Mouse (Mus musculus) ES-Bruce4 (cell line): Measurements from ENCODE around the gene Ccdc28b. TPM values are rescaled to one million over a fixed set of nuclear protein-coding genes. Genes with fewer than 3 reads are reported as not detected.

ENCODE experiments used
- H3K27ac ChIP-seq: 2 replicates; pipeline ENCODE4 v1.5.1; 2012; ENCODE audit warnings: low read length, inconsistent platforms; ENCODE audit not compliant: insufficient read depth
- H3K27me3 ChIP-seq: 2 replicates; pipeline ENCODE4 v1.6.1; 2012; ENCODE audit warnings: mild to moderate bottlenecking, low read length, inconsistent platforms; ENCODE audit not compliant: control insufficient read depth, poor library complexity, insufficient read depth, severe bottlenecking
- H3K36me3 ChIP-seq: 2 replicates; pipeline ENCODE4 v1.6.1; 2012; ENCODE audit warnings: inconsistent platforms, mild to moderate bottlenecking, low read length, moderate library complexity; ENCODE audit not compliant: control insufficient read depth, poor library complexity, insufficient read depth, severe bottlenecking
- H3K4me1 ChIP-seq: one replicate; pipeline ENCODE4 v1.8.1; 2011; ENCODE audit warnings: low read length; ENCODE audit not compliant: control insufficient read depth, insufficient read depth
- H3K4me3 ChIP-seq: 2 replicates; pipeline ENCODE4 v1.5.1; 2011; ENCODE audit warnings: low read depth, mild to moderate bottlenecking, low read length
- H3K9ac ChIP-seq: 2 replicates; pipeline ENCODE4 v1.6.1; 2012; ENCODE audit warnings: low read depth, mild to moderate bottlenecking, inconsistent platforms; ENCODE audit not compliant: poor library complexity, severe bottlenecking
- H3K9me3 ChIP-seq: replicated peaks from 2 replicates; pipeline ENCODE4 v1.6.1; 2012; ENCODE audit warnings: mild to moderate bottlenecking, low read length, inconsistent platforms; ENCODE audit not compliant: control insufficient read depth, poor library complexity, insufficient read depth, severe bottlenecking
- CTCF ChIP-seq: IDR thresholded peaks from one replicate; pipeline ENCODE4 v1.8.1; 2011; ENCODE audit warnings: low read depth, low read length
- EP300 ChIP-seq: IDR thresholded peaks from 2 replicates; pipeline ENCODE4 v1.6.1; 2011; ENCODE audit warnings: low read depth, low read length; ENCODE audit not compliant: insufficient read depth
- POLR2A ChIP-seq: IDR thresholded peaks from one replicate; pipeline ENCODE4 v1.8.1; 2011; ENCODE audit warnings: low read length; ENCODE audit not compliant: insufficient read depth
- polyA plus RNA-seq: library from polyadenylated mRNA; stranded (reverse); fragments of >200 nt; gene quantifications from 2 replicates; pipeline ENCODE4 v1.2.4, GENCODE M21; 2011; ENCODE audit warnings: low read depth; ENCODE audit not compliant: missing spikeins, insufficient read depth, insufficient read length

The Ccdc28b gene
- polyA plus RNA-seq, 1 experiment = 8.7 TPM

DNA sequence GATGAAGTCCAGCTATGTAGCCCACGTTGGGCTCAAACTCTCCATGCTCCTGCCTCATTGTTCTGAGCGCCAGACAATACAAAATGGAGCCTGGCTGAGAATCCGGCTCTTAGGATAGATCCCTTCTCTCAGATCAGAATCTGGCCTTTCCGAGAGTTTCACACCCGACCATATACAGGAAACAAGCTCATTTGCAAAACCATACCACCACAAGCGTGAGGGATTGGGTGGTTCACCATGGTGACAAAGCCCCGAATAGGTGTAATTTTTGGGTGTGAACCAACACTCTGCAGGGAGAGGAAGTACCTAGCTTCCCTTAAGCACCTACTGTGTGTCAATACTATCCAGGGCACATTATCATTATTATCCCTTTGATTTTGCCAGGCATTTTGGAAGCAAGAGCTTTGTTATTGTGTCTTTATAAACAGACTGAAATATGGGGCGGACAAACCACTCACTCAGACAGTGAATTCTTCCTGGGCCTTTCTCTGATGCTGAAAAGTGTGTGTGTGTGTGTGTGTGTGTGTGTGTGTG, 52.1 kb downstream of the Ccdc28b start:
- Histone ChIP-seq H3K9ac (no peak overlapping the region), H3K4me1 (peaks cover 2% of the 10 kb centered on the region), H3K36me3 (no peaks in the 10 kb centered on the region), H3K4me3 (no peak overlapping the region), H3K9me3 (no peaks in the 10 kb centered on the region), H3K27me3 (no peaks in the 10 kb centered on the region), H3K27ac (no peak overlapping the region)
- TF ChIP-seq EP300 (no peak), POLR2A (no peak), CTCF (no peak)

DNA sequence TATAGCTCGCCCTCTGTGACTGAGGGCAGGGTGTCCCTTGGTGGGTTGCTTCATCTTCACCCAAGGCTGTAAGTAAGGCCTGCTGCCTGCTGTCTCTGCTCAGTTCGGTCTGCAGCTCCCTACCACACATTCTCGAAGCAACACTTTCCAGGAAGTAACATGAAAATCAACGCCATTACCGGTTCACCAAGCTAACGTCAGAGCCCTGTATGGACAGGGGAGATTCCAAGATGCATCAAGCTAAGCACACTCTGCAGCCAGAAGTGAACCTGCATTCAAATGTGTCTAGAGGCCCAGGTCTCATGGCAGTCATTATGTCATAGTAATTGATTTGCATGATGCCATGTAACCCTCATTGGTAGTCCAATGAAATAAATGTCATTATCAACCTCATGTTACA, 53.7 kb downstream of the Ccdc28b start:
- no peak for TF ChIP-seq CTCF
- no peak for TF ChIP-seq EP300
- TF ChIP-seq POLR2A = no peak
- H3K4me3 ChIP-seq = no peak overlapping the region
- H3K27me3 ChIP-seq = no peaks in the 10 kb centered on the region
- H3K4me1 ChIP-seq = peaks cover 2% of the 10 kb centered on the region
- H3K9ac ChIP-seq = no peak overlapping the region
- H3K36me3 ChIP-seq = no peaks in the 10 kb centered on the region
- H3K9me3 ChIP-seq = no peaks in the 10 kb centered on the region
- H3K27ac ChIP-seq = no peak overlapping the region

Other genes with a start within 250 kb of the Ccdc28b start
- gene Zbtb8a, start 245.8 kb downstream of the Ccdc28b start, polyA plus RNA-seq = 20.7 and 21.1 TPM in 2 replicates
- 4.2 and 4.8 TPM in 2 replicates for gene Zbtb8b, start 183.1 kb downstream of the Ccdc28b start, polyA plus RNA-seq
- 31.6 and 36.4 TPM in 2 replicates for gene Bsdc1, start 162.4 kb downstream of the Ccdc28b start, polyA plus RNA-seq
- not detected in 2 replicates for gene Tssk3, start 132.9 kb downstream of the Ccdc28b start, polyA plus RNA-seq
- not detected in 2 replicates for gene Fam229a, start 132.8 kb downstream of the Ccdc28b start, polyA plus RNA-seq
- gene Marcksl1, start 110.4 kb downstream of the Ccdc28b start, polyA plus RNA-seq = 379 and 434 TPM in 2 replicates
- 301 and 304 TPM in 2 replicates for gene Hdac1, start 81.2 kb downstream of the Ccdc28b start, polyA plus RNA-seq
- 18.7 and 20.1 TPM in 2 replicates for gene Lck, start 50.3 kb downstream of the Ccdc28b start, polyA plus RNA-seq
- gene Fam167b, start 45.4 kb downstream of the Ccdc28b start, polyA plus RNA-seq = not detected in 2 replicates
- gene Eif3i, start 23.3 kb downstream of the Ccdc28b start, polyA plus RNA-seq = 252 and 266 TPM in 2 replicates
- 86.6 and 94.0 TPM in 2 replicates for gene Tmem234, start 23.3 kb downstream of the Ccdc28b start, polyA plus RNA-seq
- 2.2 and 3.0 TPM in 2 replicates for gene Dcdc2b, start 9.7 kb downstream of the Ccdc28b start, polyA plus RNA-seq
- 21.0 and 24.7 TPM in 2 replicates for gene Iqcc, start 4.8 kb downstream of the Ccdc28b start, polyA plus RNA-seq
- gene Txlna, start 17.1 kb upstream of the Ccdc28b start, polyA plus RNA-seq = 42.3 and 44.5 TPM in 2 replicates
- gene Kpna6, start 48.8 kb upstream of the Ccdc28b start, polyA plus RNA-seq = 107 and 130 TPM in 2 replicates
- 14.8 and 16.1 TPM in 2 replicates for gene Tmem39b, start 72.9 kb upstream of the Ccdc28b start, polyA plus RNA-seq
- 179 and 182 TPM in 2 replicates for gene Khdrbs1, start 118.4 kb upstream of the Ccdc28b start, polyA plus RNA-seq
- gene Ptp4a2, start 187.3 kb upstream of the Ccdc28b start, polyA plus RNA-seq = 407 and 414 TPM in 2 replicates